Mouse (Mus musculus): ENCODE data around the gene Gchfr.

DNA sequence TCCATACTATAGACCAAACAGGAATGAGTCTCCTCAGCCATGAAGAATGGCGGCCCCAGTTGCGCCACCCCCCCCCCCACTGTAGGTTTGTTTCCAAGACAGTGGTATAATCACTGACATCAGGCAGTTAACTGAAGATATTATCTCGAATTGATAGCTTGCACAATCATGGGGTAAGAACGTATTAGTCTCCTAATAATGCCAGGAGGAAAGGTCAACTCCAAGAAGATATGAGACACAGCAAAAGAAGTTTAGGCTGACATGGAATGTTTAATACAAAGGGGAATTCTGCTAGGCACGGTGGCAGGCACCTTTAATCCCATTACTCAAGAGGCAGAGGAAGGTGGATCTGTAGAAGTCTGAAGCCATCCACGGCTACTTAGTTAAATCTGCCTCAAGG lies 21.1 kb upstream of the Gchfr start:
- TF ChIP-seq POLR2A (IDR thresholded peaks at IDR 0.05; ENCODE audit: borderline replicate concordance, extremely low read depth, insufficient read depth, insufficient read length, poor library complexity, severe bottlenecking), result no peak
- TF ChIP-seq CTCF (IDR thresholded peaks at IDR 0.05; ENCODE audit: borderline replicate concordance, extremely low read depth, insufficient read depth, insufficient read length), result no peak
